Mouse (Mus musculus) forebrain, embryonic 14.5 days (tissue): ENCODE results near the gene Tor1aip2. TPM values are rescaled to one million over a fixed set of nuclear protein-coding genes. Genes with fewer than 3 reads are reported as not detected.
A peak's percentile ranks its signal among the peaks of the same experiment; 100 is the strongest.

Experiments
- ATAC-seq: fragments of 200-750 bp; cut with Nextera tagmentation; 2 replicates; pipeline ENCODE4 v1.8.0; 2017; ENCODE audit warnings: mild to moderate bottlenecking, moderate library complexity
- DNase-seq: peaks from one replicate; pipeline ENCODE4 v3.0.0-alpha.2; 2015; ENCODE audit warnings: low spot score
- H3K27ac ChIP-seq: fragments of 300-500 bp; sonication (generic); 2 replicates; pipeline ENCODE4 v1.5.1; 2014; ENCODE audit warnings: low read depth, mild to moderate bottlenecking, control low read depth, low read length, moderate library complexity
- H3K27me3 ChIP-seq: fragments of 300-500 bp; sonication (generic); replicated peaks from 2 replicates; pipeline ENCODE4 v1.6.1; 2014; ENCODE audit warnings: low read length, control low read depth, mixed read lengths; ENCODE audit not compliant: control insufficient read depth, insufficient read depth
- H3K36me3 ChIP-seq: fragments of 300-500 bp; sonication (generic); 2 replicates; pipeline ENCODE4 v1.6.1; 2014; ENCODE audit warnings: low read length, control low read depth; ENCODE audit not compliant: control insufficient read depth, insufficient read depth
- H3K4me1 ChIP-seq: fragments of 300-500 bp; sonication (generic); 2 replicates; pipeline ENCODE4 v1.6.1; 2014; ENCODE audit warnings: antibody characterized with exemption, low read length, control low read depth; ENCODE audit not compliant: control insufficient read depth, insufficient read depth
- H3K4me2 ChIP-seq: fragments of 300-500 bp; sonication (generic); 2 replicates; pipeline ENCODE4 v1.6.1; 2014; ENCODE audit warnings: mild to moderate bottlenecking, control low read depth, low read length
- H3K4me3 ChIP-seq: fragments of 300-500 bp; sonication (generic); 2 replicates; pipeline ENCODE4 v1.5.1; 2014; ENCODE audit warnings: low read depth, low read length, control low read depth
- H3K9ac ChIP-seq: fragments of 300-500 bp; sonication (generic); 2 replicates; pipeline ENCODE4 v1.6.1; 2014; ENCODE audit warnings: mild to moderate bottlenecking, low read length, control low read depth, moderate library complexity
- H3K9me3 ChIP-seq: fragments of 300-500 bp; sonication (generic); replicated peaks from 2 replicates; pipeline ENCODE4 v1.6.1; 2016; ENCODE audit warnings: low read length, control low read depth, mixed read lengths; ENCODE audit not compliant: control insufficient read depth
- WGBS: fragments of 180-500 bp; shearing (Covaris S2); extraction: QIAGEN DNeasy Blood & Tissue Kit; methylation state at CpG from one replicate; pipeline ENCODE4 v1.1.7; 2014; 5-methylcytosine and 5-hydroxymethylcytosine counted together
- polyA plus RNA-seq: library from polyadenylated mRNA; unstranded; fragments of >200 nt; fragmentation: Nextera tagmentation; extraction: Ambion mirVana; gene quantifications from 2 replicates; pipeline ENCODE4 v1.2.1, GENCODE M21; 2014

The Tor1aip2 gene
- polyA plus RNA-seq, 1 experiment from 2014 or later: 87.9 TPM

DNA sequence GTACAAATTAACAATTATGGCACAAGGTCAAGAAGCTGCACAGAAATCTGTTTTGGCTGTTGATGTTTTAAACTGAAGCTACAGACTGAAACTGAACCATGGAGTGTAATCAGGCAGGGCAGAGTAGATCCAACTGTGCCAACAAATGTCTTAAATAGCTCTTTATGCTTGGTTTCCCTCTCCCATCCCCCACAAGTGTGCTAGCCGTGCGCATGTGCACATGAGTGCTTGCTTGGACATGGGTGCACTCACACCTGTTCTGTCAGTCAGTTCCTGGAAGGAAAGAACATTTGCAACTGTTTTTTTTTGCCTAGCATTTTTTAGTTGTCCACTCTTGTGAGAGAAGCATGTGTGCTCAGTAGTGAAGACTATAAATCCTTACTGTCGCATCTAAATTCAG lies 11.5 kb downstream of the Tor1aip2 start:
- peak; percentile 18 for DNase-seq
- peaks cover 48% of the 10 kb centered on the region for H3K36me3 ChIP-seq

DNA sequence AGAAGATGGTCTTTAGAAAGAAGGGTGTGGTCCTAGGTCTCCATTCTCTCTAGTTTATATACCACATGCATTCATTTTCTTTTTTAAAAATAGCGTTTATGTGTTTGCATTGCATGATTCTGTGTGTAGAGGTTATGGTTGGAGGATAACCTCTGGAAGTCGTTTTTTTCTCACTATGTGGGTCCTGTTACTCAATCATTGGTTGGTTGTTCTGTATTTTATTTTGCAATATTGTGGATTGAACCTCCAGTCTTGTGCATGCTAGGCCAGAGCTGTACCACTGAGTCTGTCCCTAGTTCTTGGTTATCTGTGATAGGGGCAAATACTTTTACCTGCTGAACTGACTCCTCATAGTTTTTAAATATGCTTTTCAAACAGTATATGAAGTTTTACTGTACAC lies 23.0 kb downstream of the Tor1aip2 start:
- H3K4me1 ChIP-seq: no peaks in the 10 kb centered on the region
- DNase-seq (no peak), ATAC-seq (no peak)
- no peak overlapping the region for H3K9ac ChIP-seq
- H3K4me2 ChIP-seq: no peak overlapping the region
- H3K27me3 ChIP-seq: no peaks in the 10 kb centered on the region
- H3K9me3 ChIP-seq: no peaks in the 10 kb centered on the region
- H3K4me3 ChIP-seq: no peak overlapping the region
- no peak overlapping the region for H3K27ac ChIP-seq
- H3K36me3 ChIP-seq: peaks cover 35% of the 10 kb centered on the region
- WGBS: 91% methylated on average over 2 of the region's 2 CpGs

More for the DNA sequence above, 11.5 kb downstream of the Tor1aip2 start:
- 88% methylated on average over 3 of the region's 3 CpGs for WGBS
- Histone ChIP-seq H3K27ac (no peak overlapping the region), H3K9me3 (no peaks in the 10 kb centered on the region), H3K4me2 (no peak overlapping the region), H3K9ac (no peak overlapping the region), H3K4me1 (peaks cover 12% of the 10 kb centered on the region), H3K4me3 (no peak overlapping the region), H3K27me3 (no peaks in the 10 kb centered on the region)
- no peak for ATAC-seq

DNA sequence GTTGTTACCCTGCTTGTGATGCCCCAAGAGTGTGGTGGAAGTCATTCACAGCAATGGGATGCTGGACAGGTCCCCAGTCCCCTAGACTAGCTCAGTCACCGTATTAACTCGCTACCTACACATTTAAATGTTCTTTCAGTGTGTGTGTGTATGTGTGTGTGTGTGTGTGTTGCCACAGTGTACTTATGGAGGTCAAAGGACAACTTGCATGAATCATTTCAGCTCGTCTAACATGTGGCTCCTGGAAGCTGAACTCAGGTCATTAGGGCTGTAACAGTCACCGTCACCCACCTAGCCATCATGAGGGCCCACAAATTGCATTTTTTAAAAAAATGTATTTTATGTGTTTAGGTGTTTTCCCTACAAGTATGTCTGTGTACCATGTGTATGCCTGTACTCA lies 27.0 kb downstream of the Tor1aip2 start:
- no peak overlapping the region for H3K9ac ChIP-seq
- no peaks in the 10 kb centered on the region for H3K4me1 ChIP-seq
- ATAC-seq (no peak), DNase-seq (no peak)
- no peak overlapping the region for H3K27ac ChIP-seq
- no peaks in the 10 kb centered on the region for H3K27me3 ChIP-seq
- H3K4me2 ChIP-seq: no peak overlapping the region
- peaks cover 45% of the 10 kb centered on the region for H3K36me3 ChIP-seq
- 94% methylated on average over 4 of the region's 4 CpGs for WGBS
- H3K9me3 ChIP-seq: no peaks in the 10 kb centered on the region
- no peak overlapping the region for H3K4me3 ChIP-seq

DNA sequence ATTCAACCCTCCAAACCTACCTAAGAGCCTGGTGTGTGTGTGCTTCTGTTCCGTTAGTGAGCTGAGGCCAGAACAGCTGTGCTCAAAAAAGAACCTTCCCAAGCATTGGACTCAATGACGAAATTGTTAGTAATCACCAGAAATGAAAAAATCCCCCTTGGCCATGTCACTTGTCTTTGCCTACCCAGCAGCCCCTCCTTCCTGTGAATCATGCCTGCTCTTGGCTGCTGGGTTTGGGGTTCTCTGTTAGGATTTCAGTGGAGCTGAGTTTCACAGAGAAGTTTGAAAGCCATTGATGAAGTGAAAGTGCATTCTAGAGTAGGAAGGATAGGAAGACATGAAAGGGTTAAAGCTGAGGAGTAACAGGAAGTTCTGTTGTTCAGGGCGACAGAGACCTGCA lies 30.9 kb downstream of the Tor1aip2 start:
- H3K36me3 ChIP-seq: peaks cover 42% of the 10 kb centered on the region
- no peak overlapping the region for H3K4me2 ChIP-seq
- DNase-seq: no peak
- H3K9ac ChIP-seq: no peak overlapping the region
- H3K4me1 ChIP-seq: no peaks in the 10 kb centered on the region
- 71% methylated on average over 3 of the region's 3 CpGs for WGBS
- no peak for ATAC-seq
- H3K27ac ChIP-seq: no peak overlapping the region
- H3K9me3 ChIP-seq: no peaks in the 10 kb centered on the region
- H3K4me3 ChIP-seq: no peak overlapping the region
- no peaks in the 10 kb centered on the region for H3K27me3 ChIP-seq

DNA sequence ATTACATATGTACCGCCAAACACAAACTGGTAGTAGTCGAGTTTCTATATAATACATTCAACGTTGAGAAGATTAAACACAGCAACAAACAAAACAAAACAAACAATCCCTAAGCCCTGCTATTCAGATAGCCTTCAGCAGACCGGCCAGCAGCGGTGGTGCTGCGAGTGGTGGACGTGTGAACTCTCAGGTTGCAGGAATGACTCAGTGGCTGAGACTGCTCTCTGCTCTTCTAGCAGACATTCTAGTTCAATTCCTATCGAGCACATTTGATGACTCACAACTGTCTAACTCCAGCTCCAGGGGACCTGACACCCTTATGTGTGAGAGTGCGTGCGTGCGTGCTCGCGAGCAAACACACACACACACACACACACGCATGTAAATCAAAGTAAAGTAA lies 34.9 kb downstream of the Tor1aip2 start:
- Histone ChIP-seq H3K4me1 (no peaks in the 10 kb centered on the region), H3K27ac (no peak overlapping the region), H3K9me3 (no peaks in the 10 kb centered on the region), H3K4me2 (no peak overlapping the region), H3K9ac (no peak overlapping the region), H3K4me3 (no peak overlapping the region), H3K36me3 (peaks cover 13% of the 10 kb centered on the region), H3K27me3 (no peaks in the 10 kb centered on the region)
- DNase-seq: no peak
- ATAC-seq: no peak
- WGBS: 92% methylated on average over 14 of the region's 14 CpGs

DNA sequence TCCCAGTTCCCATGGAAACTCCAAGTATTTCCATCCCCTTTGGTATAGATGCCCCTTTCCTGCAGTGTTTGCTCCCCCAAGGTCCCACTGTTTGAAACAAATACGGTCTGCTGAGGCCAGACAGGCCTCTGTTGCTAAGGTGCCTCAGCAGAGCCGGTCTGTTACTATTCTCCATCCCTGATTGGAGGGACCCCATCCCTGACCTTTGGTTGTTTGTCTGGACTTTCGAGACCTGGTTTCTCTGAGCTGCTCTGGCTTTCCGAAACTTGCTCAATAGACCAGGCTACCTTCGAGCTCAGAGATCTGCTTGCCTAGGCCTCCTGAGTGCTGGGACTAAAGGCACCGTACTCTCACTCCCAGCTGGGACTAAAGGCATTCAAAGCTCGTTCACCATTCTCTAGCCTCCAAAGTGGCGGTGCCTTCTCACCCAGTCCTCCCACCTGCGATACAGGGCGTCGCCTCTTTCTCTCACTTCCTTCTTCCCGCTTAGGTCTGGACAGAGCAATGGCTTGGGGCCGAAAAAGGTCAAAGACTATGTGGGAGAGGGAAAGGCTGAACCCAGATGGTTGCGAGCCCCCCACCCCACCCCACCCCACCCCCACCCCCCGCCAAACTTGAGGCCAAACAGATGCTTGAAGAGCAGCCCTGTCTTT lies 38.1 kb downstream of the Tor1aip2 start:
- no peaks in the 10 kb centered on the region for H3K4me1 ChIP-seq
- ATAC-seq (no peak), DNase-seq (no peak)
- no peak overlapping the region for H3K4me3 ChIP-seq
- no peak overlapping the region for H3K4me2 ChIP-seq
- H3K36me3 ChIP-seq: no peaks in the 10 kb centered on the region
- H3K9me3 ChIP-seq: no peaks in the 10 kb centered on the region
- no peaks in the 10 kb centered on the region for H3K27me3 ChIP-seq
- 67% methylated on average over 15 of the region's 15 CpGs for WGBS
- no peak overlapping the region for H3K9ac ChIP-seq
- H3K27ac ChIP-seq: no peak overlapping the region

DNA sequence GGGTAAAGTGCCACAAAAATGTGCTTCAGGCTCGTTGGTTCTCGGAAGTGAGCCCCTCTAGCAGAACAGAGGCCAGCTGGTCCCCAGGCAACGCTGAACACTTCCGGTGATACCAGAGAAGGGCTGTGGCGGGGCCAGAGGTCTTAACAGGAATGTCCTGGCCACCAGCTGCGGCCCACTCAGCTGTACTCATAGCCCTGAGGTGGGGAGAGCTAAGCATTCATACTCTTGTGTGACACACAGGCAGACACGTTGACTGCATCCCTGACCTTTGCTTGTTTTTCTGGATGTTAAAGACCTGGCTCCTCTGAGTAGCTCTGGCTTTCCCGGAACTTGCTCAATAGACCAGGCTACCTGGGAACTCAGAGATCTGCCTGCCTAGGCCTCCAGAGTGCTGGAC lies 39.4 kb downstream of the Tor1aip2 start:
- no peaks in the 10 kb centered on the region for H3K36me3 ChIP-seq
- no peak overlapping the region for H3K9ac ChIP-seq
- no peaks in the 10 kb centered on the region for H3K9me3 ChIP-seq
- H3K4me1 ChIP-seq: no peaks in the 10 kb centered on the region
- H3K27ac ChIP-seq: no peak overlapping the region
- H3K4me2 ChIP-seq: no peak overlapping the region
- DNase-seq (no peak), ATAC-seq (no peak)
- 81% methylated on average over 8 of the region's 8 CpGs for WGBS
- no peak overlapping the region for H3K4me3 ChIP-seq
- H3K27me3 ChIP-seq: no peaks in the 10 kb centered on the region

DNA sequence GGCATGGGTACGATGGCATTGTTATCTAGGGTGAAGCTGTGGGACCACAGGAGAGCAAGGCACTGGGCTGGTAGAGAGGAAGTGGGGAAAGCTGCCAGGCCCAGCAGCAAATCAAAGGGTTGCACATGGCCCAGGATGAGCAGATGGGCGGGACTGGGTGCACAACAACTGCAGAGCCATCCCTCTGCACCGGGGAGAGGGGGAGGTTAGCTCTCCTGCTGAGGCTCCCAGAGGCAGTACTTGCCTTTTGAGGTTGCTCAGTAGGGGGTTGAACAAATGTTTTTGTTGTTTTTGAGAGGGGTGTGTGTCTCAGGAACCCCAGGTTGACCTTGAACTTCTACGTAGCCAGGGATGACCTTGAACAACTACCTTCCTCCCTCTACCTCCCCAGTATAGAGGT lies 41.3 kb downstream of the Tor1aip2 start:
- H3K4me1 ChIP-seq: no peaks in the 10 kb centered on the region
- H3K9me3 ChIP-seq: no peaks in the 10 kb centered on the region
- no peak overlapping the region for H3K4me3 ChIP-seq
- H3K27ac ChIP-seq: no peak overlapping the region
- no peak overlapping the region for H3K4me2 ChIP-seq
- WGBS: 63% methylated on average over 4 of the region's 4 CpGs
- DNase-seq: no peak
- no peak overlapping the region for H3K9ac ChIP-seq
- no peaks in the 10 kb centered on the region for H3K36me3 ChIP-seq
- no peak for ATAC-seq
- H3K27me3 ChIP-seq: no peaks in the 10 kb centered on the region

DNA sequence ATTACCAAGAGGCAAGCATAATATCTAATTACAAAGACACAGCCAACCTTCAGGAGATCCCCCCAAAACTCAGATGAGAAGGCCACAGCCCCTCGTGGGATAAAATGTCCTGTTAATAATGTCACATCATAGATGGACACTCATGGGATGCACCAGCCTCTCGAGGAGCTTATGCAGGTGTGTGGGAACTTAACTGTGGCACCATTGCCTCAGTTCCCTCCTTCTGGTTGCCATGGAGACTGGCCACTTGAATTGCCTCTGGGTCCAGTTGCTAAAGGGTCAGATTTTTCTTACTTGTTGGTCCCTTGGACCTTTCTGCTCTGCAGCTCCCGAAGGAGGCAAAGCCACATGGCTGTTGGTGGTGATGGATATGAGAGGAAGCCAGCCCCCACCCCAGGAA lies 42.5 kb downstream of the Tor1aip2 start:
- ATAC-seq (no peak), DNase-seq (no peak)
- no peaks in the 10 kb centered on the region for H3K36me3 ChIP-seq
- H3K9me3 ChIP-seq: no peaks in the 10 kb centered on the region
- 69% methylated on average over 3 of the region's 3 CpGs for WGBS
- H3K9ac ChIP-seq: no peak overlapping the region
- no peak overlapping the region for H3K4me2 ChIP-seq
- H3K4me3 ChIP-seq: no peak overlapping the region
- no peaks in the 10 kb centered on the region for H3K27me3 ChIP-seq
- no peak overlapping the region for H3K27ac ChIP-seq
- no peaks in the 10 kb centered on the region for H3K4me1 ChIP-seq
